Mouse (Mus musculus): Measurements from ENCODE around the gene Pip4k2a. TPM values are rescaled to one million over a fixed set of nuclear protein-coding genes. Genes with fewer than 3 reads are reported as not detected.
A peak's percentile ranks its signal among the peaks of the same experiment; 100 is the strongest.

The Pip4k2a gene
- polyA plus RNA-seq, 1 experiment from 2014 or later: 16.2 TPM

DNA sequence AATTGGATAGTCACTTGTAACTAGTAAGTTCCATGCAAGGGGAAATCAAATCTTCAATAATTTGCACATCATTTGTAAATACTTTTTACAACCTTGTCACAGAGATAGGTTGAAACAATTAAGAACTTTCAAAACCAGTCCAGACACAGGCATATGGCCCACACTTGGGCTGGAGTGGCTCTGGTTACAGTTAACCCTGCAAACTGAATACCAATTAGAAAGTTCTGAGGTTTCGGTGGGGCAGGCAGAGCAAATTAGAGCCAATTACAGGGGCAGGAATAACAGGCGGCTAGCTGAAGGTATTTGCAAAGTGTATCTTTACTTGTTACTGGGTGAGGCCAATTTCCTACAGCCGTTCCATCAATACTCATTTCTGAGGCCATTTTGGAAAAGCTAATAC lies 84.3 kb downstream of the Pip4k2a start:
- H3K4me3 ChIP-seq (ENCODE audit: low read depth, low read length): no peak overlapping the region
- H3K9ac ChIP-seq (ENCODE audit: low read depth, low read length): no peak overlapping the region

GRCm38 (mm10) chr2:18911251-18911934 lies 86.5 kb downstream of the Pip4k2a start:
- no peaks in the 10 kb centered on the region for H3K9me3 ChIP-seq (ENCODE audit: control insufficient read depth, low read length)
- 92% methylated on average over 6 of the region's 6 CpGs for WGBS

More for the DNA sequence above, 84.3 kb downstream of the Pip4k2a start:
- DNase-seq (ENCODE audit: low spot score) (peak; percentile 24), ATAC-seq (ENCODE audit: low read depth) (no peak)
- 51% methylated on average over 3 of the region's 3 CpGs for WGBS
- Histone ChIP-seq H3K4me1 (ENCODE audit: control insufficient read depth, insufficient read depth, low read length) (peaks cover 18% of the 10 kb centered on the region), H3K27ac (replicated peaks; ENCODE audit: low read depth, low read length) (no peak overlapping the region), H3K9me3 (ENCODE audit: control insufficient read depth, low read length) (no peaks in the 10 kb centered on the region), H3K36me3 (ENCODE audit: control insufficient read depth, insufficient read depth, low read length) (no peaks in the 10 kb centered on the region), H3K4me2 (ENCODE audit: low read depth, low read length) (no peak overlapping the region), H3K27me3 (replicated peaks; ENCODE audit: control insufficient read depth, insufficient read depth, low read length) (no peaks in the 10 kb centered on the region)

GRCm38 (mm10) chr2:18910209-18910608 lies 87.7 kb downstream of the Pip4k2a start:
- no peak for DNase-seq (ENCODE audit: low spot score)
- 87% methylated on average over 6 of the region's 6 CpGs for WGBS
- no peak overlapping the region for H3K4me3 ChIP-seq (ENCODE audit: low read depth, low read length)
- no peak overlapping the region for H3K9ac ChIP-seq (ENCODE audit: low read depth, low read length)
- ATAC-seq (ENCODE audit: low read depth): no peak
- H3K4me1 ChIP-seq (ENCODE audit: control insufficient read depth, insufficient read depth, low read length): peaks cover 8% of the 10 kb centered on the region
- no peak overlapping the region for H3K27ac ChIP-seq (replicated peaks; ENCODE audit: low read depth, low read length)
- no peaks in the 10 kb centered on the region for H3K9me3 ChIP-seq (ENCODE audit: control insufficient read depth, low read length)
- H3K27me3 ChIP-seq (replicated peaks; ENCODE audit: control insufficient read depth, insufficient read depth, low read length): no peaks in the 10 kb centered on the region
- no peak overlapping the region for H3K4me2 ChIP-seq (ENCODE audit: low read depth, low read length)
- no peaks in the 10 kb centered on the region for H3K36me3 ChIP-seq (ENCODE audit: control insufficient read depth, insufficient read depth, low read length)

More at GRCm38 (mm10) chr2:18911251-18911934, 86.5 kb downstream of the Pip4k2a start:
- Histone ChIP-seq H3K27ac (replicated peaks; ENCODE audit: low read depth, low read length) (no peak overlapping the region), H3K27me3 (replicated peaks; ENCODE audit: control insufficient read depth, insufficient read depth, low read length) (no peaks in the 10 kb centered on the region), H3K4me3 (ENCODE audit: low read depth, low read length) (no peak overlapping the region), H3K4me1 (ENCODE audit: control insufficient read depth, insufficient read depth, low read length) (peaks cover 17% of the 10 kb centered on the region), H3K9ac (ENCODE audit: low read depth, low read length) (no peak overlapping the region), H3K4me2 (ENCODE audit: low read depth, low read length) (no peak overlapping the region), H3K36me3 (ENCODE audit: control insufficient read depth, insufficient read depth, low read length) (no peaks in the 10 kb centered on the region)
- ATAC-seq (ENCODE audit: low read depth) (no peak), DNase-seq (ENCODE audit: low spot score) (no peak)

GRCm38 (mm10) chr2:18909713-18910112 lies 88.2 kb downstream of the Pip4k2a start:
- Histone ChIP-seq H3K4me2 (ENCODE audit: low read depth, low read length) (no peak overlapping the region), H3K36me3 (ENCODE audit: control insufficient read depth, insufficient read depth, low read length) (no peaks in the 10 kb centered on the region), H3K9me3 (ENCODE audit: control insufficient read depth, low read length) (no peaks in the 10 kb centered on the region), H3K4me1 (ENCODE audit: control insufficient read depth, insufficient read depth, low read length) (peaks cover 8% of the 10 kb centered on the region), H3K9ac (ENCODE audit: low read depth, low read length) (no peak overlapping the region), H3K4me3 (ENCODE audit: low read depth, low read length) (no peak overlapping the region), H3K27me3 (replicated peaks; ENCODE audit: control insufficient read depth, insufficient read depth, low read length) (no peaks in the 10 kb centered on the region), H3K27ac (replicated peaks; ENCODE audit: low read depth, low read length) (no peak overlapping the region)
- 81% methylated on average over 6 of the region's 6 CpGs for WGBS
- DNase-seq (ENCODE audit: low spot score) (no peak), ATAC-seq (ENCODE audit: low read depth) (no peak)

- DNase-seq (ENCODE audit: low spot score) (no peak), ATAC-seq (ENCODE audit: low read depth) (no peak)
- Histone ChIP-seq H3K4me3 (ENCODE audit: low read depth, low read length) (no peak overlapping the region), H3K27me3 (replicated peaks; ENCODE audit: control insufficient read depth, insufficient read depth, low read length) (no peaks in the 10 kb centered on the region), H3K9me3 (ENCODE audit: control insufficient read depth, low read length) (no peaks in the 10 kb centered on the region), H3K4me2 (ENCODE audit: low read depth, low read length) (no peak overlapping the region), H3K27ac (replicated peaks; ENCODE audit: low read depth, low read length) (no peak overlapping the region), H3K36me3 (ENCODE audit: control insufficient read depth, insufficient read depth, low read length) (no peaks in the 10 kb centered on the region), H3K9ac (ENCODE audit: low read depth, low read length) (no peak overlapping the region), H3K4me1 (ENCODE audit: control insufficient read depth, insufficient read depth, low read length) (no peaks in the 10 kb centered on the region; the same call in 1 of the 2 replicates)
- WGBS: 62% methylated on average over 8 of the region's 8 CpGs
These were observed 90.7 kb downstream of the Pip4k2a start for GRCm38 (mm10) chr2:18907269-18907668.

DNA sequence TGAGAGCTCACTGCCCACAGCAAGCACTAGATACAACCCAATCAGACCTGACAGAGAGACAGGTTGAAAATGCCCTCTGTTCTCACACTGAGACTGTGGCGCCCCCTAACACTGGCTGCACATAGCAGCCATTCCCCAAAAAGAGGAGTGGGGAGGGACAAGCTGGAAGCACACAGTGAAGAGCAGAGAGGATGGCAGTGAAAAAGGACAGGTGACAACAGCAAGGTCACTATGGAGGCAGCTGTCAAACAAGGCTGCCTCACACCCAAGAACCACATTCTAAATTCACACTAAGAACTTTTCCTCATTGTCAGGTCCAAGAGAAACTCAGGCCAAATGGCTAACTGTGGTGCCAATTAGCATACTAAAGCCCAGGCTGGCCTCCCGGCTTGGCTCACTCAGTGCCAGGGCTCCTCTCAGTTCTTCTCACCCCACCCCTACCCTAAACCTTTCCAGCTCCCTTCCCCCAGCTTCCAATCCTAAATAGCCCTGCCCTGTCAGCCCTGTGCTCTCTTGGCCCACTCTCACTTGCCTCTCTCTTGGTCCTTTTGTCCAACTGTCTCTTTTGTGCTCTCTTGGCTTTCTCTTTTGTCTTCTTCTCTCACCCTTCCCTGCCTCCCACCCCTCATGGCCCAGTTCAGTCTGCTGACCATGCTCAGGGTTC lies 91.4 kb downstream of the Pip4k2a start:
- 57% methylated on average over 2 of the region's 2 CpGs for WGBS
- H3K4me1 ChIP-seq (ENCODE audit: control insufficient read depth, insufficient read depth, low read length): no peaks in the 10 kb centered on the region; the same call in 1 of the 2 replicates
- no peak overlapping the region for H3K4me3 ChIP-seq (ENCODE audit: low read depth, low read length)
- no peak for DNase-seq (ENCODE audit: low spot score)
- no peak overlapping the region for H3K9ac ChIP-seq (ENCODE audit: low read depth, low read length)
- no peak overlapping the region for H3K4me2 ChIP-seq (ENCODE audit: low read depth, low read length)
- H3K9me3 ChIP-seq (ENCODE audit: control insufficient read depth, low read length): no peaks in the 10 kb centered on the region
- H3K27ac ChIP-seq (replicated peaks; ENCODE audit: low read depth, low read length): no peak overlapping the region
- no peaks in the 10 kb centered on the region for H3K36me3 ChIP-seq (ENCODE audit: control insufficient read depth, insufficient read depth, low read length)
- ATAC-seq (ENCODE audit: low read depth): no peak
- H3K27me3 ChIP-seq (replicated peaks; ENCODE audit: control insufficient read depth, insufficient read depth, low read length): no peaks in the 10 kb centered on the region

DNA sequence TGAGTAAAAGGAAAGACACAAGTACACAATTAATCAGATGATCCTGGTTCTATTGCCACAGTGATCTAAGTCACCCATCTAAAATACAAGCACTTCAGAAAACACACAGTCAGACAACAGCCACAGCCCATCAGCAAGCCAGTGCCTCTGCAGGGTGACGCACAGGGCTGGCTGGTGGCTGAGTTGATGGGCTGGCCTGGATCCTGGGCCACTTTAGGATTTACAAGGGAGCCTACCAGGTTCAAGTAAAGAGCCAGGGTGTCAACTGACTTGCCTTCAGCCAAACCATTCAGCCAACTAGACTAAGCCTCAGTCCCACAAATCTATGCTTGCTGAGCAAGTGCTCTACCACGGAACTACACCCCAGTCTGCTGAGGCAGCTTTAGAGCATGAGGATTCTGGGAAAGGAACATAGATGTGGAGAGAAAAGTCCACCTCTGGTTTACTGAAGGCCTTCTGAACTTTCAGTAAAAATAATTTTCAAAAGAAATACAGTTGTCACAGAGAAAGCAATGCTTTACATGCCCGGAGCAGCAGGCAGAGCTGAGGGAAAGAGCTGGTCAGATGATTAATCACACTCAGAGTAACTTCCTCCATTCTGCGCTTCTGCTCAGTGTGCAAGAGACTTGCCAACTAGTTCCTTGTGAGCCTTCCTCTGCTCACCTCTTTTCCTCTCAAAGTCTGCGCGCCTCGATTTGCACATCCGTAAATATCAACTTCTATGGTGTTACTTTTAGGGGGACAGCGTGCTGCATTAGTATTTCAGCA lies 94.4 kb downstream of the Pip4k2a start:
- no peak for DNase-seq (ENCODE audit: low spot score)
- H3K9me3 ChIP-seq (ENCODE audit: control insufficient read depth, low read length): 0 out of 2 replicates have a peak, but pooled peaks cover 5% of the 10 kb centered on the region
- no peaks in the 10 kb centered on the region for H3K27me3 ChIP-seq (replicated peaks; ENCODE audit: control insufficient read depth, insufficient read depth, low read length)
- H3K4me1 ChIP-seq (ENCODE audit: control insufficient read depth, insufficient read depth, low read length): no peaks in the 10 kb centered on the region; the same call in 1 of the 2 replicates
- no peak overlapping the region for H3K4me2 ChIP-seq (ENCODE audit: low read depth, low read length)
- no peaks in the 10 kb centered on the region for H3K36me3 ChIP-seq (ENCODE audit: control insufficient read depth, insufficient read depth, low read length)
- WGBS: 87% methylated on average over 9 of the region's 9 CpGs
- H3K9ac ChIP-seq (ENCODE audit: low read depth, low read length): no peak overlapping the region
- ATAC-seq (ENCODE audit: low read depth): no peak
- H3K27ac ChIP-seq (replicated peaks; ENCODE audit: low read depth, low read length): no peak overlapping the region
- no peak overlapping the region for H3K4me3 ChIP-seq (ENCODE audit: low read depth, low read length)

- Histone ChIP-seq H3K27ac (replicated peaks; ENCODE audit: low read depth, low read length) (no peak overlapping the region), H3K36me3 (ENCODE audit: control insufficient read depth, insufficient read depth, low read length) (no peaks in the 10 kb centered on the region), H3K9ac (ENCODE audit: low read depth, low read length) (no peak overlapping the region), H3K4me3 (ENCODE audit: low read depth, low read length) (no peak overlapping the region), H3K27me3 (replicated peaks; ENCODE audit: control insufficient read depth, insufficient read depth, low read length) (no peaks in the 10 kb centered on the region), H3K4me1 (ENCODE audit: control insufficient read depth, insufficient read depth, low read length) (peaks cover 7% of the 10 kb centered on the region; the same call in 1 of the 2 replicates), H3K4me2 (ENCODE audit: low read depth, low read length) (no peak overlapping the region), H3K9me3 (ENCODE audit: control insufficient read depth, low read length) (0 out of 2 replicates have a peak, but pooled peaks cover 5% of the 10 kb centered on the region)
- DNase-seq (ENCODE audit: low spot score) (no peak), ATAC-seq (ENCODE audit: low read depth) (no peak)
- 92% methylated on average over 4 of the region's 4 CpGs for WGBS
These were observed 96.8 kb downstream of the Pip4k2a start for GRCm38 (mm10) chr2:18901133-18901532.
